Mouse (Mus musculus) megakaryocyte, embryonic 14.5 days (primary cell): ENCODE measurements around the gene Zdhhc21.

Experiments
- FLI1 ChIP-seq: IDR thresholded peaks from 2 replicates; pipeline ENCODE4 v1.6.1; 2012; ENCODE audit warnings: low read length, inconsistent platforms, mixed read lengths
- GATA1 ChIP-seq: IDR thresholded peaks from 3 replicates; pipeline ENCODE4 v1.6.1; 2012; ENCODE audit warnings: mixed read lengths, low read length, inconsistent platforms, borderline replicate concordance

- TF ChIP-seq GATA1 (no peak), FLI1 (no peak)
These were observed 2.8 kb downstream of the Zdhhc21 start for GRCm38 (mm10) chr4:82856986-82857385.
